Mouse (Mus musculus): ENCODE results near the gene Mrps5.

DNA sequence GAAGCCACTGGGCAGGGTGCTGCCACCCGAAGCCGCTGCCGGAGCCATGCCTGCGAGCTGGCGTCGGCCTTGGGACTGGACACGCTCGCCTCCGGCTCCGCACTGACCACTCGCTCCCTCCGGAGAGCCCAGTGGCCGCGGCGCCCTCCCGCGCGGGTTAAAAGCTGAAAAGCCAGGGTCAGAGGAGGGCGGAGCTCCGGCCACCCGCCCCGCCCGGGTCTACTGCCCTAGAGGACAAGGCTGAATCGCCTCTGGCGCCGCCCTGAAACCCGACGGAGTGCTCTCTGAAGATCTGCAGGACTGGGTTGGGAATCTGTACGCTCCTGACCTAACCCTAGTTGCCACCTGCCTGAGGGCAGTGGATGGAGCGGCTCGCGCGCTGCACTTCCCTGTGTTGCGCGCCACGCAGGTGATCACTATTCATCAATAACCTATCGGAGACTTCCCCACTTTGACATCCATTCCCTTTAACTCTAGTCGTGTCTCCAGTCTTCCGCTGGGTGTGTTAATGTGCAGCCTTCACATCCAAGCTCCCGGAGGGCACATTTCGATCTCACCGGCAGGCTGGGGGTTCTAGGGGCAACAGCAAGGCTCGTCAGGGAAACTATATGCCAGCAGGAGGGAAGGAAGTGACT lies 69.2 kb downstream of the Mrps5 start, which contains the start of gene Mal:
- no peak for TF ChIP-seq CTCF (IDR thresholded peaks at IDR 0.05; ENCODE audit: borderline replicate concordance, extremely low read depth, insufficient read depth, insufficient read length)
- no peak for TF ChIP-seq POLR2A (IDR thresholded peaks at IDR 0.05; ENCODE audit: borderline replicate concordance, extremely low read depth, insufficient read depth, insufficient read length, poor library complexity, severe bottlenecking)

Data from brain, embryonic 14.5 days (tissue).